Mouse (Mus musculus) forebrain, postnatal 0 days (tissue): ENCODE data around the gene Kif1b. TPM values are rescaled to one million over a fixed set of nuclear protein-coding genes. Genes with fewer than 3 reads are reported as not detected.

Source experiments
- ATAC-seq: fragments of 200-750 bp; cut with Nextera tagmentation; 2 replicates; pipeline ENCODE4 v1.8.0; 2017; ENCODE audit warnings: mild to moderate bottlenecking, moderate library complexity
- DNase-seq: peaks from one replicate; pipeline ENCODE4 v3.0.0-alpha.2; 2015
- H3K27ac ChIP-seq: fragments of 300-500 bp; sonication (generic); 2 replicates; pipeline ENCODE4 v1.5.1; 2014; ENCODE audit warnings: low read depth, mild to moderate bottlenecking, antibody characterized with exemption, low read length, moderate library complexity, mixed read lengths
- H3K27me3 ChIP-seq: fragments of 300-500 bp; sonication (generic); 2 replicates; pipeline ENCODE4 v1.6.1; 2014; ENCODE audit warnings: mild to moderate bottlenecking, low read length, mixed read lengths; ENCODE audit not compliant: insufficient read depth
- H3K36me3 ChIP-seq: fragments of 300-500 bp; sonication (generic); 2 replicates; pipeline ENCODE4 v1.6.1; 2014; ENCODE audit warnings: mild to moderate bottlenecking, moderate library complexity; ENCODE audit not compliant: insufficient read depth
- H3K4me1 ChIP-seq: fragments of 300-500 bp; sonication (generic); 2 replicates; pipeline ENCODE4 v1.6.1; 2014; ENCODE audit warnings: antibody characterized with exemption; ENCODE audit not compliant: insufficient read depth
- H3K4me2 ChIP-seq: fragments of 300-500 bp; sonication (generic); 2 replicates; pipeline ENCODE4 v1.6.1; 2014; ENCODE audit warnings: low read depth, mild to moderate bottlenecking, moderate library complexity
- H3K4me3 ChIP-seq: fragments of 300-500 bp; sonication (generic); 2 replicates; pipeline ENCODE4 v1.5.1; 2014; ENCODE audit warnings: low read depth, low read length, mixed read lengths
- H3K9ac ChIP-seq: fragments of 300-500 bp; sonication (generic); 2 replicates; pipeline ENCODE4 v1.6.1; 2014; ENCODE audit warnings: mild to moderate bottlenecking
- H3K9me3 ChIP-seq: fragments of 300-500 bp; sonication (generic); 2 replicates; pipeline ENCODE4 v1.6.1; 2016; ENCODE audit warnings: low read length
- CTCF ChIP-seq: sonication (generic); IDR thresholded peaks from 2 replicates; pipeline ENCODE4 v1.5.1; 2016; ENCODE audit warnings: antibody characterized with exemption, control low read depth, low read depth
- whole genome bisulfite sequencing: fragments of 180-500 bp; shearing (Covaris S2); extraction: QIAGEN DNeasy Blood & Tissue Kit; methylation state at CpG from one replicate; pipeline ENCODE4 v1.1.7; 2014; 5-methylcytosine and 5-hydroxymethylcytosine counted together
- polyA plus RNA-seq: library from polyadenylated mRNA; unstranded; fragments of >200 nt; fragmentation: Nextera tagmentation; extraction: Ambion mirVana; gene quantifications from 2 replicates; pipeline ENCODE4 v1.2.1, GENCODE M21; 2015
- total RNA-seq: library from RNA; depleted of rRNA; stranded (reverse); fragments of >200 nt; gene quantifications from 2 replicates; pipeline ENCODE4 v1.2.3, GENCODE M21; 2014

Kif1b gene
- total and polyA plus RNA-seq, 2 experiments from 2014 or later = 202 to 270 TPM

- WGBS = 95% methylated on average over 6 of the region's 6 CpGs
- H3K4me3 ChIP-seq = no peak overlapping the region
- ATAC-seq (no peak), DNase-seq (no peak)
- TF ChIP-seq CTCF = no peak
- H3K9ac ChIP-seq = no peak overlapping the region
- H3K4me1 ChIP-seq = no peaks in the 10 kb centered on the region
- H3K36me3 ChIP-seq = peaks cover 86% of the 10 kb centered on the region
- H3K27ac ChIP-seq = no peak overlapping the region
- H3K9me3 ChIP-seq = no peaks in the 10 kb centered on the region
- no peaks in the 10 kb centered on the region for H3K27me3 ChIP-seq
- H3K4me2 ChIP-seq = no peak overlapping the region
Measured at GRCm38 (mm10) chr4:149155711-149156110, 151.8 kb downstream of the Kif1b start.

- H3K4me2 ChIP-seq = no peak overlapping the region
- no peak overlapping the region for H3K4me3 ChIP-seq
- H3K27ac ChIP-seq = no peak overlapping the region
- no peaks in the 10 kb centered on the region for H3K9me3 ChIP-seq
- no peaks in the 10 kb centered on the region for H3K27me3 ChIP-seq
- TF ChIP-seq CTCF = no peak
- no peak for DNase-seq
- ATAC-seq = no peak
- 95% methylated on average over 7 of the region's 7 CpGs for WGBS
- no peaks in the 10 kb centered on the region for H3K4me1 ChIP-seq
- peaks cover 86% of the 10 kb centered on the region for H3K36me3 ChIP-seq
- H3K9ac ChIP-seq = no peak overlapping the region
Measured at GRCm38 (mm10) chr4:149154859-149155258, 152.6 kb downstream of the Kif1b start.

- Histone ChIP-seq H3K9me3 (no peaks in the 10 kb centered on the region), H3K27me3 (no peaks in the 10 kb centered on the region), H3K4me2 (no peak overlapping the region), H3K9ac (no peak overlapping the region), H3K27ac (no peak overlapping the region), H3K4me1 (no peaks in the 10 kb centered on the region), H3K36me3 (peaks cover 55% of the 10 kb centered on the region), H3K4me3 (no peak overlapping the region)
- DNase-seq = no peak
- no peak for ATAC-seq
- TF ChIP-seq CTCF = no peak
- 96% methylated on average over 11 of the region's 11 CpGs for WGBS
Measured at GRCm38 (mm10) chr4:149150721-149151120, 156.8 kb downstream of the Kif1b start.

- no peak overlapping the region for H3K27ac ChIP-seq
- no peak overlapping the region for H3K4me3 ChIP-seq
- H3K4me2 ChIP-seq = no peak overlapping the region
- DNase-seq = no peak
- H3K9ac ChIP-seq = no peak overlapping the region
- no peak for TF ChIP-seq CTCF
- no peaks in the 10 kb centered on the region for H3K4me1 ChIP-seq
- no peaks in the 10 kb centered on the region for H3K9me3 ChIP-seq
- 90% methylated on average over 11 of the region's 11 CpGs for WGBS
- no peak for ATAC-seq
- H3K36me3 ChIP-seq = peaks cover 51% of the 10 kb centered on the region
- no peaks in the 10 kb centered on the region for H3K27me3 ChIP-seq
Measured at GRCm38 (mm10) chr4:149150256-149150655, 157.2 kb downstream of the Kif1b start.

GRCm38 (mm10) chr4:149149611-149150010 lies 157.9 kb downstream of the Kif1b start:
- Histone ChIP-seq H3K36me3 (peaks cover 44% of the 10 kb centered on the region), H3K9me3 (no peaks in the 10 kb centered on the region), H3K4me1 (no peaks in the 10 kb centered on the region), H3K9ac (no peak overlapping the region), H3K4me2 (no peak overlapping the region), H3K27ac (no peak overlapping the region), H3K27me3 (no peaks in the 10 kb centered on the region), H3K4me3 (no peak overlapping the region)
- TF ChIP-seq CTCF = no peak
- 81% methylated on average over 7 of the region's 7 CpGs for WGBS
- ATAC-seq (no peak), DNase-seq (no peak)

- Histone ChIP-seq H3K36me3 (peaks cover 40% of the 10 kb centered on the region), H3K4me1 (no peaks in the 10 kb centered on the region), H3K4me3 (no peak overlapping the region), H3K4me2 (no peak overlapping the region), H3K27ac (no peak overlapping the region), H3K9ac (no peak overlapping the region), H3K27me3 (no peaks in the 10 kb centered on the region), H3K9me3 (no peaks in the 10 kb centered on the region)
- 88% methylated on average over 9 of the region's 9 CpGs for WGBS
- no peak for DNase-seq
- no peak for ATAC-seq
- no peak for TF ChIP-seq CTCF
Measured at GRCm38 (mm10) chr4:149149196-149149595, 158.3 kb downstream of the Kif1b start.

- DNase-seq (no peak), ATAC-seq (no peak)
- no peaks in the 10 kb centered on the region for H3K27me3 ChIP-seq
- H3K4me3 ChIP-seq = no peak overlapping the region
- no peak overlapping the region for H3K4me2 ChIP-seq
- 77% methylated on average over 4 of the region's 4 CpGs for WGBS
- TF ChIP-seq CTCF = no peak
- no peaks in the 10 kb centered on the region for H3K4me1 ChIP-seq
- no peak overlapping the region for H3K9ac ChIP-seq
- peaks cover 29% of the 10 kb centered on the region for H3K36me3 ChIP-seq
- no peaks in the 10 kb centered on the region for H3K9me3 ChIP-seq
- no peak overlapping the region for H3K27ac ChIP-seq
Measured at GRCm38 (mm10) chr4:149148084-149148483, 159.4 kb downstream of the Kif1b start.

GRCm38 (mm10) chr4:149147528-149147927 lies 160.0 kb downstream of the Kif1b start:
- Histone ChIP-seq H3K36me3 (peaks cover 23% of the 10 kb centered on the region), H3K27ac (no peak overlapping the region), H3K4me3 (no peak overlapping the region), H3K27me3 (no peaks in the 10 kb centered on the region), H3K9ac (no peak overlapping the region), H3K4me1 (no peaks in the 10 kb centered on the region), H3K9me3 (no peaks in the 10 kb centered on the region), H3K4me2 (no peak overlapping the region)
- 90% methylated on average over 7 of the region's 7 CpGs for WGBS
- ATAC-seq = no peak
- no peak for TF ChIP-seq CTCF
- no peak for DNase-seq
